11 mouse cellular contexts compared by ENCODE assay signal in the genomic region with DNA sequence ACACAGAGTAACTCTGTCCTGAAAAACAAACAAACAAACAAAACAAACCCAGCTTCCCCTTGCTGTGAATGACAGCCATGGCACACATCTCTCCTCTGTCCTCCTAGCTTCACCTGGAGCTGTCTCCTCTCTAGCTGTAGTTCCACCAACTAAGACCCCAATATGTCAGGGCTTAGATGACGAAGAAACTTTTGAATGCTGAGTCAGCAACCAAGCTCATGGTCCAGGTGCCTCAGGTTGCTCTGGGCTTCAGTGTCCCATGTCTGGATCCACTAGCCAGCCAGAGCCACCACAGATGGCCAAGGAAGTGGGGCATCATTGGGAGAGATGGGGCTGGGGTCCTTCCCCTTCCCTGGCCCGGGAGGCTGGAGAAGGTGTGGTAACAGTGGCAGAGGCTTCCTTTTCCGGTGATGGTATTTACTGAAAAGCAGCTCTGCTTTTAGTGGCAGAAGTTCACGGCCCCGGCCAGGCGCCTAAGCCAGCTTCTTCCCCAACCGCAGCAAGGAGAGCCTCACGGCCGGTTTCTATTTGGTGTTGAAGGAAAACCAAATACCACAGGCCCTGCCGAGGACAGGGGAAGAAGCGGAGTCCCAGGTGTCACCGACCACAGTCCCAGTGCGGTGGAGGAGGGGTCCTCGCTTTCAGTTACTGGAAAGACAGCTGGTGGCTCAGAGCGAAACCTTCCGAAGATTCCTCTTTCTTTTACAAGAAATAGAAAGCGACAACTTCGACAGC.
DNase-seq lines count a peak whose midpoint lies in the region; ATAC-seq lines count a peak whose summit lies in the region.
"Had no signal": no experiment of that assay in that cellular context is flagged by ENCODE, and none has a peak within 500 bp of the region (broad histone marks: within the 10 kb centered on the region; RNA-seq: fewer than 3 reads in every experiment).

No protein-coding gene starts in this region.

- 38% methylated on average over 18 of the region's 18 CpGs for WGBS in lung, embryonic 15.5 days
- 73% methylated on average over 18 of the region's 18 CpGs for WGBS in midbrain, embryonic 13.5 days

- H3K4me1 ChIP-seq in lung, embryonic 15.5 days: peaks cover 34% of the 10 kb centered on the region
- no peaks in the 10 kb centered on the region for H3K4me1 ChIP-seq in midbrain, embryonic 13.5 days (replicated peaks)

- H3K27me3 ChIP-seq in lung, embryonic 15.5 days: no peaks in the 10 kb centered on the region
- H3K27me3 ChIP-seq in midbrain, embryonic 13.5 days: no peaks in the 10 kb centered on the region

- no peak for ATAC-seq in lung, embryonic 15.5 days (ENCODE audit: borderline replicate concordance, extremely low read depth, low FRiP score, low TSS enrichment)
- no peak for ATAC-seq in midbrain, embryonic 13.5 days

- peak overlapping the region; percentile 45; the same call in 1 of the 2 replicates for H3K27ac ChIP-seq in lung, embryonic 15.5 days
- H3K27ac ChIP-seq in midbrain, embryonic 13.5 days: no peak overlapping the region
- H3K27ac ChIP-seq: heart, adult 2 months had no signal

- no peaks in the 10 kb centered on the region for H3K36me3 ChIP-seq in lung, embryonic 15.5 days
- no peaks in the 10 kb centered on the region for H3K36me3 ChIP-seq in midbrain, embryonic 13.5 days

- DNase-seq in lung, adult 18-20 months: no peak
- peak; percentile 89 for DNase-seq in induced T-regulatory cell, adult 2 months (ENCODE audit: low read depth)
- peak; percentile 63 for DNase-seq in naive thymus-derived CD4-positive, alpha-beta T cell, adult 2 months (ENCODE audit: low read depth)
- peak; percentile 68 for DNase-seq in thymus, postnatal 25 days
- DNase-seq in ovary, adult 18-20 months (ENCODE audit: low spot score): no peak
- no peak for DNase-seq in layer of hippocampus, adult 11-12 months (ENCODE audit: low spot score)
- DNase-seq: layer of hippocampus, postnatal 36 days had no signal

- H3K9ac ChIP-seq in lung, embryonic 15.5 days: no peak overlapping the region
- no peak overlapping the region for H3K9ac ChIP-seq in midbrain, embryonic 13.5 days (replicated peaks)

- H3K4me2 ChIP-seq in lung, embryonic 15.5 days: no peak overlapping the region
- H3K4me2 ChIP-seq in midbrain, embryonic 13.5 days (replicated peaks): no peak overlapping the region

- H3K4me3 ChIP-seq in lung, embryonic 15.5 days: no peak overlapping the region
- no peak overlapping the region for H3K4me3 ChIP-seq in midbrain, embryonic 13.5 days (replicated peaks)
- H3K4me3 ChIP-seq: heart, adult 2 months; myocyte had no signal

- no peaks in the 10 kb centered on the region for H3K9me3 ChIP-seq in lung, embryonic 15.5 days
- H3K9me3 ChIP-seq in midbrain, embryonic 13.5 days: no peaks in the 10 kb centered on the region

Comparison
In these comparisons a context has a peak if more than half of its experiments do, and no peak if none do; other contexts are left out.
1. DNase-seq: peak in induced T-regulatory cell, adult 2 months (single experiment), naive thymus-derived CD4-positive, alpha-beta T cell, adult 2 months (single experiment) and thymus, postnatal 25 days (single experiment); none in lung, adult 18-20 months (0 of 2), ovary, adult 18-20 months (single experiment) and layer of hippocampus, adult 11-12 months (single experiment).